Mouse (Mus musculus): ENCODE results near the gene Flywch1. TPM values are rescaled to one million over a fixed set of nuclear protein-coding genes. Genes with fewer than 3 reads are reported as not detected.

The Flywch1 gene
- polyA plus RNA-seq, 1 experiment from 2014 or later: 127 TPM

GRCm38 (mm10) chr17:23788973-23789372 is 17.6 kb upstream of the Flywch1 start:
- WGBS: 87% methylated on average over 4 of the region's 4 CpGs
- Histone ChIP-seq H3K4me1 (replicated peaks; ENCODE audit: control insufficient read depth, insufficient read depth, low read length) (0 out of 2 replicates have a peak, but pooled peaks cover 2% of the 10 kb centered on the region), H3K9ac (ENCODE audit: low read depth, low read length) (no peak overlapping the region), H3K4me3 (ENCODE audit: low read depth, low read length) (no peak overlapping the region), H3K36me3 (ENCODE audit: control insufficient read depth, insufficient read depth, low read length) (no peaks in the 10 kb centered on the region), H3K27ac (ENCODE audit: low read depth, low read length) (no peak overlapping the region), H3K4me2 (replicated peaks; ENCODE audit: low read depth, low read length) (no peak overlapping the region), H3K27me3 (ENCODE audit: control insufficient read depth, insufficient read depth, low read length) (no peaks in the 10 kb centered on the region), H3K9me3 (ENCODE audit: control insufficient read depth, low read length) (no peaks in the 10 kb centered on the region)
- DNase-seq (ENCODE audit: low spot score) (no peak), ATAC-seq (ENCODE audit: low FRiP score) (no peak)

GRCm38 (mm10) chr17:23786510-23786931 is 15.1 kb upstream of the Flywch1 start:
- peak; percentile 72 for DNase-seq (ENCODE audit: low spot score)
- 0 out of 2 replicates have a peak, but pooled peaks cover 2% of the 10 kb centered on the region for H3K4me1 ChIP-seq (replicated peaks; ENCODE audit: control insufficient read depth, insufficient read depth, low read length)
- no peaks in the 10 kb centered on the region for H3K27me3 ChIP-seq (ENCODE audit: control insufficient read depth, insufficient read depth, low read length)
- peak overlapping the region; percentile 49 for H3K4me3 ChIP-seq (ENCODE audit: low read depth, low read length)
- H3K9ac ChIP-seq (ENCODE audit: low read depth, low read length): peak overlapping the region; percentile 64
- ATAC-seq (ENCODE audit: low FRiP score): peak; percentile 56
- 16% methylated on average over 13 of the region's 13 CpGs for WGBS
- no peaks in the 10 kb centered on the region for H3K36me3 ChIP-seq (ENCODE audit: control insufficient read depth, insufficient read depth, low read length)
- peak overlapping the region; percentile 72 for H3K4me2 ChIP-seq (replicated peaks; ENCODE audit: low read depth, low read length)
- no peaks in the 10 kb centered on the region for H3K9me3 ChIP-seq (ENCODE audit: control insufficient read depth, low read length)
- H3K27ac ChIP-seq (ENCODE audit: low read depth, low read length): peak overlapping the region; percentile 67

- peak within 1 kb of the TSS; percentile 49 for H3K4me3 ChIP-seq (ENCODE audit: low read depth, low read length)
- peak; percentile 80 for ATAC-seq (ENCODE audit: low FRiP score)
- H3K27ac ChIP-seq (ENCODE audit: low read depth, low read length): peak within 1 kb of the TSS; percentile 67
- no peaks in the 10 kb centered on the region for H3K36me3 ChIP-seq (ENCODE audit: control insufficient read depth, insufficient read depth, low read length)
- peak; percentile 86 for DNase-seq (ENCODE audit: low spot score)
- H3K9me3 ChIP-seq (ENCODE audit: control insufficient read depth, low read length): no peaks in the 10 kb centered on the region
- 3% methylated on average over 41 of the region's 43 CpGs for WGBS
- H3K4me2 ChIP-seq (replicated peaks; ENCODE audit: low read depth, low read length): peak within 1 kb of the TSS; percentile 72
- 0 out of 2 replicates have a peak, but pooled peaks cover 2% of the 10 kb centered on the region for H3K4me1 ChIP-seq (replicated peaks; ENCODE audit: control insufficient read depth, insufficient read depth, low read length)
- no peaks in the 10 kb centered on the region for H3K27me3 ChIP-seq (ENCODE audit: control insufficient read depth, insufficient read depth, low read length)
- peak within 1 kb of the TSS; percentile 64 for H3K9ac ChIP-seq (ENCODE audit: low read depth, low read length)
These were observed 14.4 kb upstream of the Flywch1 start, which contains the start of gene Flywch2 for GRCm38 (mm10) chr17:23785561-23786471. TSS of gene Flywch2 (minus strand) at chr17:23786081.

GRCm38 (mm10) chr17:23783352-23783751 is 11.9 kb upstream of the Flywch1 start:
- no peaks in the 10 kb centered on the region for H3K9me3 ChIP-seq (ENCODE audit: control insufficient read depth, low read length)
- no peaks in the 10 kb centered on the region for H3K4me1 ChIP-seq (replicated peaks; ENCODE audit: control insufficient read depth, insufficient read depth, low read length)
- H3K4me3 ChIP-seq (ENCODE audit: low read depth, low read length): no peak overlapping the region
- no peak for ATAC-seq (ENCODE audit: low FRiP score)
- H3K36me3 ChIP-seq (ENCODE audit: control insufficient read depth, insufficient read depth, low read length): no peaks in the 10 kb centered on the region
- H3K4me2 ChIP-seq (replicated peaks; ENCODE audit: low read depth, low read length): no peak overlapping the region
- H3K9ac ChIP-seq (ENCODE audit: low read depth, low read length): no peak overlapping the region
- no peak overlapping the region for H3K27ac ChIP-seq (ENCODE audit: low read depth, low read length)
- no peaks in the 10 kb centered on the region for H3K27me3 ChIP-seq (ENCODE audit: control insufficient read depth, insufficient read depth, low read length)
- no peak for DNase-seq (ENCODE audit: low spot score)

- Histone ChIP-seq H3K9ac (ENCODE audit: low read depth, low read length) (no peak overlapping the region), H3K27ac (ENCODE audit: low read depth, low read length) (no peak overlapping the region), H3K36me3 (ENCODE audit: control insufficient read depth, insufficient read depth, low read length) (no peaks in the 10 kb centered on the region), H3K27me3 (ENCODE audit: control insufficient read depth, insufficient read depth, low read length) (no peaks in the 10 kb centered on the region), H3K4me2 (replicated peaks; ENCODE audit: low read depth, low read length) (no peak overlapping the region), H3K4me1 (replicated peaks; ENCODE audit: control insufficient read depth, insufficient read depth, low read length) (no peaks in the 10 kb centered on the region), H3K4me3 (ENCODE audit: low read depth, low read length) (no peak overlapping the region), H3K9me3 (ENCODE audit: control insufficient read depth, low read length) (no peaks in the 10 kb centered on the region)
- 50% methylated on average over 2 of the region's 2 CpGs for WGBS
- DNase-seq (ENCODE audit: low spot score): no peak
- ATAC-seq (ENCODE audit: low FRiP score): no peak
These were observed 7.0 kb upstream of the Flywch1 start for GRCm38 (mm10) chr17:23778447-23778846.

- H3K9ac ChIP-seq (ENCODE audit: low read depth, low read length): no peak overlapping the region
- DNase-seq (ENCODE audit: low spot score): no peak
- no peak for ATAC-seq (ENCODE audit: low FRiP score)
- H3K4me1 ChIP-seq (replicated peaks; ENCODE audit: control insufficient read depth, insufficient read depth, low read length): no peaks in the 10 kb centered on the region
- no peaks in the 10 kb centered on the region for H3K36me3 ChIP-seq (ENCODE audit: control insufficient read depth, insufficient read depth, low read length)
- H3K4me3 ChIP-seq (ENCODE audit: low read depth, low read length): no peak overlapping the region
- no peak overlapping the region for H3K27ac ChIP-seq (ENCODE audit: low read depth, low read length)
- 82% methylated on average over 2 of the region's 2 CpGs for WGBS
- H3K27me3 ChIP-seq (ENCODE audit: control insufficient read depth, insufficient read depth, low read length): no peaks in the 10 kb centered on the region
- no peak overlapping the region for H3K4me2 ChIP-seq (replicated peaks; ENCODE audit: low read depth, low read length)
- H3K9me3 ChIP-seq (ENCODE audit: control insufficient read depth, low read length): no peaks in the 10 kb centered on the region
These were observed 5.7 kb upstream of the Flywch1 start for GRCm38 (mm10) chr17:23777141-23777540.

- DNase-seq (ENCODE audit: low spot score) (no peak), ATAC-seq (ENCODE audit: low FRiP score) (no peak)
- H3K27me3 ChIP-seq (ENCODE audit: control insufficient read depth, insufficient read depth, low read length): no peaks in the 10 kb centered on the region
- H3K27ac ChIP-seq (ENCODE audit: low read depth, low read length): no peak overlapping the region
- no peak overlapping the region for H3K4me3 ChIP-seq (ENCODE audit: low read depth, low read length)
- H3K9ac ChIP-seq (ENCODE audit: low read depth, low read length): no peak overlapping the region
- H3K36me3 ChIP-seq (ENCODE audit: control insufficient read depth, insufficient read depth, low read length): no peaks in the 10 kb centered on the region
- no peaks in the 10 kb centered on the region for H3K9me3 ChIP-seq (ENCODE audit: control insufficient read depth, low read length)
- 81% methylated on average over 9 of the region's 10 CpGs for WGBS
- no peak overlapping the region for H3K4me2 ChIP-seq (replicated peaks; ENCODE audit: low read depth, low read length)
- H3K4me1 ChIP-seq (replicated peaks; ENCODE audit: control insufficient read depth, insufficient read depth, low read length): no peaks in the 10 kb centered on the region
These were observed 4.8 kb upstream of the Flywch1 start for GRCm38 (mm10) chr17:23776216-23776615.

- WGBS: 11% methylated on average over 12 of the region's 12 CpGs
These were observed 2.7 kb upstream of the Flywch1 start for GRCm38 (mm10) chr17:23774090-23774489.

GRCm38 (mm10) chr17:23773676-23774075 is 2.3 kb upstream of the Flywch1 start:
- Histone ChIP-seq H3K36me3 (ENCODE audit: control insufficient read depth, insufficient read depth, low read length) (no peaks in the 10 kb centered on the region), H3K4me1 (replicated peaks; ENCODE audit: control insufficient read depth, insufficient read depth, low read length) (no peaks in the 10 kb centered on the region), H3K9ac (ENCODE audit: low read depth, low read length) (no peak overlapping the region), H3K27me3 (ENCODE audit: control insufficient read depth, insufficient read depth, low read length) (no peaks in the 10 kb centered on the region), H3K9me3 (ENCODE audit: control insufficient read depth, low read length) (no peaks in the 10 kb centered on the region), H3K27ac (ENCODE audit: low read depth, low read length) (no peak overlapping the region), H3K4me2 (replicated peaks; ENCODE audit: low read depth, low read length) (no peak overlapping the region), H3K4me3 (ENCODE audit: low read depth, low read length) (no peak overlapping the region)
- ATAC-seq (ENCODE audit: low FRiP score) (no peak), DNase-seq (ENCODE audit: low spot score) (no peak)
- 69% methylated on average over 6 of the region's 6 CpGs for WGBS

More at GRCm38 (mm10) chr17:23774090-23774489, 2.7 kb upstream of the Flywch1 start:
- Histone ChIP-seq H3K27ac (ENCODE audit: low read depth, low read length) (no peak overlapping the region), H3K27me3 (ENCODE audit: control insufficient read depth, insufficient read depth, low read length) (no peaks in the 10 kb centered on the region), H3K4me3 (ENCODE audit: low read depth, low read length) (no peak overlapping the region), H3K9ac (ENCODE audit: low read depth, low read length) (no peak overlapping the region), H3K9me3 (ENCODE audit: control insufficient read depth, low read length) (no peaks in the 10 kb centered on the region), H3K4me1 (replicated peaks; ENCODE audit: control insufficient read depth, insufficient read depth, low read length) (no peaks in the 10 kb centered on the region), H3K36me3 (ENCODE audit: control insufficient read depth, insufficient read depth, low read length) (no peaks in the 10 kb centered on the region), H3K4me2 (replicated peaks; ENCODE audit: low read depth, low read length) (no peak overlapping the region)
- ATAC-seq (ENCODE audit: low FRiP score) (0 out of 2 replicates have a peak, but pooled peaks have one; percentile 6), DNase-seq (ENCODE audit: low spot score) (peak; percentile 85)
